9 mouse cellular contexts compared by ENCODE assay signal in the genomic region with DNA sequence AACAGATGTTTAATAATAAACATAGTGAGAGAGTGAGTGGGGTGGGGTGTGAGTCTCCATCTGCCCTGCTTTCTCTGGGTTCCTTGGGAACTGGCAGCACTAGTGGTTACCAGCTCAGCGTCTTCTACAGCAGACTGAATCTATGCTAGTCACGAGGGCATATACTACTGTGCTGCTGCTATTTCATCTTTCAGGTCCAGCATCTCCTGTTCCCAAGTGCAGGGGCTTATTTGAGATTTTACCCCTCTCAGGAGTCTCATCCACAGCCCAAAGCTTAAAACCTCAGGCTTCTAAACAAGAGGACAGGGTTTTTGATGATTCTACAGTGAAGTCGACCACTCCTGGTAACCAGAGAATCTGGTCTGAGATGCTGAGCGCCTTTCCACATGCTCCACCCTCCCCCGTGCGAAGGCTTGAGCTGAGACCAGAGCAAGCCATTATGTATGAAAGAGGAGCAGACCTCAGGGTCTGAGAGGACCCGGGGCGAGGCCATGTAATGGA. TPM values are rescaled to one million over a fixed set of nuclear protein-coding genes. Genes with fewer than 3 reads are reported as not detected.
A peak's percentile ranks its signal among the peaks of the same experiment; 100 is the strongest.
DNase-seq lines count a peak whose midpoint lies in the region; ATAC-seq lines count a peak whose summit lies in the region.
"Had no signal": no experiment of that assay in that cellular context is flagged by ENCODE, and none has a peak within 500 bp of the region (broad histone marks: within the 10 kb centered on the region; RNA-seq: fewer than 3 reads in every experiment).

No protein-coding gene starts in this region.

- no peaks in the 10 kb centered on the region for H3K9me3 ChIP-seq in heart, embryonic 13.5 days
- no peaks in the 10 kb centered on the region for H3K9me3 ChIP-seq in limb, embryonic 10.5 days (replicated peaks)

- peak overlapping the region; percentile 67 for H3K4me3 ChIP-seq in heart, embryonic 13.5 days
- peak overlapping the region; percentile 69 for H3K4me3 ChIP-seq in limb, embryonic 10.5 days

- no peak; the same call in 1 of the 2 replicates for ATAC-seq in heart, embryonic 13.5 days (ENCODE audit: extremely low read depth, insufficient number of reproducible peaks, low FRiP score, low TSS enrichment)
- ATAC-seq in megakaryocyte-erythroid progenitor cell, adult 5-6 weeks (replicated peaks; ENCODE audit: low FRiP score, low TSS enrichment, poor library complexity, severe bottlenecking), result no peak
- no peak for ATAC-seq in erythroblast, adult 5-6 weeks (replicated peaks; ENCODE audit: low FRiP score, poor library complexity, severe bottlenecking)

- no peak overlapping the region for H3K9ac ChIP-seq in heart, embryonic 13.5 days

- WGBS in heart, embryonic 13.5 days, result 20% methylated on average over 8 of the region's 8 CpGs
- WGBS in limb, embryonic 10.5 days, result 8% methylated on average over 8 of the region's 8 CpGs

- peaks cover 35% of the 10 kb centered on the region for H3K27me3 ChIP-seq in heart, embryonic 13.5 days (replicated peaks)
- H3K27me3 ChIP-seq in limb, embryonic 10.5 days (ENCODE audit: low read depth, poor library complexity, severe bottlenecking), result peaks cover 34% of the 10 kb centered on the region

- no peak for DNase-seq in heart, postnatal 10 days
- peak; percentile 28 to 50 for DNase-seq in frontal cortex, postnatal 10 days (ENCODE audit: low spot score in 2 of 2)
- DNase-seq in limb, embryonic 10.5 days (ENCODE audit: low spot score), result peak; percentile 37
- peak; percentile 23 for DNase-seq in right cerebral cortex, postnatal 14 days
- DNase-seq in urinary bladder, postnatal 10 days (ENCODE audit: low spot score), result no peak

- no peak overlapping the region for H3K27ac ChIP-seq in heart, embryonic 13.5 days (replicated peaks)
- no peak overlapping the region for H3K27ac ChIP-seq in limb, embryonic 10.5 days

- peaks cover 13% of the 10 kb centered on the region; the same call in 1 of the 2 replicates for H3K4me1 ChIP-seq in heart, embryonic 13.5 days
- H3K4me1 ChIP-seq in limb, embryonic 10.5 days, result peaks cover 27% of the 10 kb centered on the region

- intact Hi-C loops in heart, postnatal 10 days (cut with DNase I), result no loop called here

- H3K36me3 ChIP-seq in heart, embryonic 13.5 days, result no peaks in the 10 kb centered on the region
- H3K36me3 ChIP-seq in limb, embryonic 10.5 days, result no peaks in the 10 kb centered on the region

- H3K4me2 ChIP-seq in heart, embryonic 13.5 days, result peak overlapping the region; percentile 99

RNA-seq across cellular contexts. Expression of a gene that starts 2.2 kb away (rescaled TPM):
- 0.84 and 0.91 TPM in 2 replicates for polyA plus RNA-seq in heart, embryonic 13.5 days (2015; fragmentation: Nextera tagmentation; extraction: Ambion mirVana)
- under 1 TPM in 1 of 2 experiments, not detected in 1; 0.10 TPM for total RNA-seq in heart, postnatal 10 days (2021)
- 2.5 and 3.7 TPM in 2 replicates for polyA plus RNA-seq in limb, embryonic 10.5 days (2016; fragmentation: Nextera tagmentation; extraction: Ambion mirVana)
- total RNA-seq in megakaryocyte-erythroid progenitor cell, adult 5-6 weeks (2014; fragmentation: Nextera tagmentation), result not detected in 2 replicates
- not detected in 2 replicates for total RNA-seq in megakaryocyte-erythroid progenitor cell, adult 5-6 weeks (2017)
- not detected in 2 replicates for total RNA-seq in erythroblast, adult 5-6 weeks (2015; ENCODE audit: low replicate concordance)
- total RNA-seq in erythroblast, adult 5-6 weeks (2017; ENCODE audit: low replicate concordance), result 0.17 TPM in 1 of 2 replicates, not detected in the other
- total RNA-seq: common myeloid progenitor, adult 5-6 weeks had no signal

Comparison
In these comparisons a context has a peak if more than half of its experiments do, and no peak if none do; other contexts are left out.
1. DNase-seq: peak in frontal cortex, postnatal 10 days (2 of 2), limb, embryonic 10.5 days (single experiment) and right cerebral cortex, postnatal 14 days (single experiment); none in heart, postnatal 10 days (0 of 2) and urinary bladder, postnatal 10 days (single experiment).